Mouse (Mus musculus): ENCODE measurements at regions not wholly inside any gene's neighbourhood (a gene's known extent, or its start where the extent isn't known, plus 50 kb on each side); places are given as distances from the start of the nearest gene placed in this dataset.

GRCm38 (mm10) chr8:8852656-8853366 lies 162.5 kb upstream of the Arglu1 start:
- TF ChIP-seq POLR2A (IDR thresholded peaks at IDR 0.05; ENCODE audit: borderline replicate concordance, extremely low read depth, insufficient read depth, insufficient read length, poor library complexity, severe bottlenecking) (no peak), CTCF (IDR thresholded peaks at IDR 0.05; ENCODE audit: borderline replicate concordance, extremely low read depth, insufficient read depth, insufficient read length) (no peak)
